Mouse (Mus musculus) cerebral cortex, adult 2 months (tissue): ENCODE results near the gene Nol12.

Source experiments
- WGBS: fragments of 180-500 bp; shearing (Covaris S2); methylation state at CpG from one replicate; pipeline ENCODE4 v1.1.7; 2018; 5-methylcytosine and 5-hydroxymethylcytosine counted together

Gene Nol12

DNA sequence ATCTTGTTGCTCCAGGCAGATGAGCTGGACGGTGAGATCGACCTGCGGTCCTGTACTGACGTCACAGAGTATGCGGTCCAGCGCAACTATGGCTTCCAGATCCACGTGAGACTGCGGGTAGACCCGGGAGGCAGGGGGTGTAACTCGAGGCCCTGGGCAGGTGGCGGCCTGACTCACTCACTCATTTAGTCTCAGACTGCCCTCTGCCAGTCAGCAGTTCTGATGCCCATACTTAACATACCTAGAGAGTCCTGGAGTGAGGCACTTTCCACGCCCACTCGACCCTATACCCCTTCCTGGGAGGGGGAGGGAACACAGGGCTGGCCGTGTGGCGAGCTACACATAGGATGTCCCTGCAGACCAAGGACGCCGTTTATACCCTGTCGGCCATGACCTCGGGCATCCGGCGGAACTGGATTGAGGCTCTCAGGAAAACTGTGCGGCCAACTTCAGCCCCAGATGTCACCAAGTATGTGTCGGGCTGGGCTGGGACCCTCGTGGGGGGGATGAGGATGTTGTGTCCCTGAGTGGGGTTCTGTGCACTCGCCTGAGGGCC is 56.3 kb downstream of the Nol12 start:
- WGBS = 96% methylated on average over 25 of the region's 25 CpGs

DNA sequence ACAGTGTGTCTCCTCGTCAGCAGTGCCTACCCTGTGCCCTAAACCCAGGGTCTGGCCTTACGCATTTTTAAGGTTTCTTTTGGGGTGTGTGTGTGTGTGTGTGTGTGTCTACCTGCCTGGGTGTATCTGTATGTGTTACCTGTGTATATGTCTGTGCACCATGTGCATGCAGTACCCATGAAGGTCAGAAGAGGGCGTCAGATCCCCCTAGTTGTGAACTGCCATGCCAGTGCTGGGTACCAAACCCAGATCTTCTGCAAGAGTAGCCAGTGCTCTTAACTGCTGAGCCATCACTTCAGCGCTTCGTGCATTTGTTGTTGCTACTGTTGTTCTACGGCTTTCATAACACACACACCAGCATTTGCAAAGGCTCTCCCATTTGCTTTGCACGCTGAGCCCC is 57.5 kb downstream of the Nol12 start:
- 93% methylated on average over 7 of the region's 7 CpGs for WGBS

DNA sequence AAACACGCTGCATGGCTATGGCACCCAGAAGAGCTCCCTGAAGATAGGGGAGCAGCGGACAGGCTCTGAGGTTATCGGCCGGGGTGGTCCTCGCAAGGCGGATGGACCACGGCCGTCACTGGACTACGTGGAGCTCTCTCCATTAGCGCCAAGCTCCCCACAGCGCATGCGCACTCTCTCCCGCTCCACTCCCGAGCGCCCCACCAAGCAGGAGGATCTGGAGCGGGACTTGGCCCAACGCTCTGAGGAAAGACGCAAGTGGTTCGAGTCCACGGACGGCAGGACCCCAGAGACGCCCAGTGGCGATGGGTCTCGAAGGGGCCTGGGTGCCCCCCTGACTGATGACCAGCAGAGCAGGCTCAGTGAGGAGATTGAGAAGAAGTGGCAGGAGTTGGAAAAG is 58.2 kb downstream of the Nol12 start:
- 97% methylated on average over 24 of the region's 24 CpGs for WGBS
